Mouse (Mus musculus) left cerebral cortex, postnatal 14 days (tissue): ENCODE measurements around the gene Anks4b. TPM values are rescaled to one million over a fixed set of nuclear protein-coding genes. Genes with fewer than 3 reads are reported as not detected.

Source experiments
- DNase-seq, 2 experiments: peaks; one replicate each; pipeline ENCODE4 v3.0.0; 2021 to 2022; ENCODE audit warnings: low spot score in 2 of 2, mixed read lengths in 1 of 2
- intact Hi-C: fragments of 180-260 bp; cut with DNase I; formaldehyde crosslinking; loops from one replicate; pipeline ENCODE4 v1.15.1; 2025
- total RNA-seq, 2 experiments: library from RNA; stranded (reverse); gene quantifications; 2 replicates each; pipeline ENCODE4 v1.2.3; 2021

The Anks4b gene
- total RNA-seq, 2 experiments from 2014 or later, result 0.30 to 0.48 TPM

DNA sequence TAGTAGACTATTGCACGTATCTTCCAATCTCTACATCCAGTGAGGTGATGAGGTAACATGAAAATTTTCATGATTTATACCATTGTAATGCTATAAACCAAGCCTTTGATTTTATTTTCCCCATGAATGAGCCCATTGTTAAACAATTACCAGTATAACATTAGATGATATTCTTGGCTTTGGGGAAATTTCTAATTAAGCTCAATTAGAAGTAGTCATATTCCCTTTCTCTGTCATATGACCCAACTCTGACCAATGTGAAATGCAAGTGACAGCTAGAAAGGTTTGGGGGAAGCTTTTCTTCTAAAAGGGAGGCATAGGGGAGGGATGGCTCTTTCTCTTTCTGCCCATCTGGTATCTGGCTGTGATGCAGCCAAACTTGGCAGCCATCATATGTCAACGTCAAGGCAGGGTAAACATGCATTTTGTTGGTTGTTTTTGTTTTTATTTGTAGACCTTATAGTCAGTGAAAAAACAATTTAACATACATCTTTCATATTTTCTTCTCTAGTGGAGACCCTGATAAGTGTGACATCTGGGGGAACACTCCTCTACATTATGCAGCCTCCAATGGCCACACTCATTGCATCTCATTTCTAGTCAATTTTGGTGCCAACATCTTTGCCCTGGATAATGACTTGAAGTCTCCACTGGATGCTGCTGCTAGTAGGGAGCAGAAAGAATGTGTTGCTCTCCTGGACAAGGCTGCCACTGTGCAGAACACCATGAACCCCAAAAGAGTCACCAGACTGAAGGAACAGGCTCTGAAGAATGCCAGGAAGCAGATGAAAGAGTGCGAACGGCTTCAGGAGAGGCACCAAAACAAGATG, 8.0 kb downstream of the Anks4b start:
- intact Hi-C loops, result no loop called here

DNA sequence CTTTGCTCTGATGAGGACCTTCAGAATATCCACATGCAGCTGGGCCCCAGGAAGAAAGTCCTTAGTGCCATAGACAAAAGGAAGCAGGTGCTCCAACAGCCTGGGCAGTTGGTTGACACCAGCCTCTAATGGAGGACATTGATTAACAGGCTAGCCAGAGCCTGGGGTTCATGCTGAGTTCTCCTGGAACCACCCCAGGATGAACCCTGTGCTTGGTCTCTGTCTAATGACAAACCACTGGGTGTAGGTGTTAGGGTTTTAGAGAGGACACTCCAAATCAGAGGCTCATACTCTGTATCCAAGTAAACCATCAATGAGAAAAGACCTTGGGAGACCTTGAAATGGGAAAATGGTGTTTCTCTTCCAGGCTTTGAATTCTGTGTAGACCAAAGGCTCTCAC, 9.2 kb downstream of the Anks4b start:
- intact Hi-C loops, result no loop called here
- DNase-seq, result no peak

More for the DNA sequence above, 8.0 kb downstream of the Anks4b start:
- no peak for DNase-seq

GRCm38 (mm10) chr7:120188946-120189345, 15.3 kb downstream of the Anks4b start:
- no peak for DNase-seq
- intact Hi-C loops, result no loop called here

DNA sequence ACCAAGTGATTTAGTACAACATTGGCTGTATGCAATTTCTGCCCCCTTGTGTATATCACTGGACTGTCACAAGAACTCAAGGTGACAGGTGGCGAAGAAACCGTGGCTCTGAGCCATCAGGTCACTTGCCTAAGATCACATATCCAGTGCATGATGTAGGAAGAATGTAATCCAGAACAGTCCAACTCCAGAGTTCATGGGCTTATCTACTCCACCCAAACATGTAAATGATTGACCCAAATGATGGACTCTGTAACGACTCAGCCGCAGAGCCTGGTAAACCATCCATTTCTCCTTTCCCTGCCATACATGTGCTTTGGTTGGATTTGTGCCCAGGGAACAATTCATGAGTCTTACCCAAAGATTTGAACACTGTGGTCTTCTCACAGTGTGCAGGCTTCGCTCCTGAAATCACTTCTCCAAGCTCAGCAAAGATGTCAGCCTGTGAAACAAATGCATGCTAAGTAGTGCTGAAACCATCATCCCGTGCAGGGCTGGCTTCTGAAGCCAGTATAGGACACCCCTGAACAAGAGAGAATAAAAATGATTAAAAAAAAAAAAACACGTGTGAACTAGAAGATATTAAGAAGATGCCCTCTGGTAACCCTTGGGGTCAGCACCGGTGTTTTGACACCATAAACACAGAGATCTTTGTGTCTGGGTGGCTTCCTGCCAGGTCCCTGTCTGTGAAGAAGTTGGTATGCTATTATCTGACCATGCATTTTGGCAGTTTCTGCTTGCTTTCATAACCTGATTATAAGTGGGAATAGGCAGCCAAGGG, 15.9 kb downstream of the Anks4b start:
- intact Hi-C loops, result no loop called here
- no peak for DNase-seq

GRCm38 (mm10) chr7:120190150-120190665, 16.6 kb downstream of the Anks4b start:
- no peak for DNase-seq

GRCm38 (mm10) chr7:120192207-120192606, 18.5 kb downstream of the Anks4b start:
- intact Hi-C loops, result no loop called here
- DNase-seq, result no peak

More at GRCm38 (mm10) chr7:120190150-120190665, 16.6 kb downstream of the Anks4b start:
- intact Hi-C loops, result no loop called here

DNA sequence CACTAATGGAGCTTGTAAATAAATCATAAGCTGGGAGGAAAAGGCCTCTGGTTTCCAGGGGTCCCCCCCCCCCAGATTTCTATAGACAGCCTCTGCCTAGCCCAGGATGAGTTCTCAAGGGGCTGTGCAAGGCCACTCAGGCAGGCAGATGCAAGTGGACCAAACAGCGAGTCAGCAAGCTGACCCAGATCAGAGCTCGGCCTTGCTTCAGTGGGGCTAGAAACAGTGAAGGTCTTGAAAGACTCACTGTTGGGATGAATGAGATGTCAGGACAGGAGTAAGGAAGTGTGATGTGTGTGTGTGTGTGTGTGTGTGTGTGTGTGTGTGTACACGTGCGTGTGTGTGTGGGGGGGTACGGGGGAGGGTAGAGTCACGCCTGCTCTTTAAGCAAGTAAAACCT, 19.2 kb downstream of the Anks4b start:
- no peak for DNase-seq
- intact Hi-C loops, result no loop called here

DNA sequence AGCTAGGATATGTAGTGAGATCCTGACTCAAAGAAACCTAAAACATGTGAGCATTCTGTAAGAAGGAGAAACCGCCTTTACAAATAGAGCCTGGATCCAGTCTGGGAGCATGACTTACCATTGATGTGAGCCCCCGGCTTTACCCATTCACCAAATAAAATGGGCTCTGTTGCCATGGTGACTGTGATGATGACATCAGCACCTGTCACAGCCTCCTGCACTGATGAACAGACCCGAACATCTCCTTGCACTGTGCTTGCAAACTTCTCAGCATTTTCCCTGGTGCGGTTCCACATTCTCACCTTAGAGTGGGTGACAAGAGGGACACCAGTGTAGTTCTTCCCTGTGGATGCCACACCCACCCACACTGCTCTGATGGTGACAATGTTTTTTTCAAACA, 21.5 kb downstream of the Anks4b start:
- intact Hi-C loops, result no loop called here
- no peak for DNase-seq

GRCm38 (mm10) chr7:120201231-120201744, 27.6 kb downstream of the Anks4b start:
- intact Hi-C loops, result loop anchor here (5.0 to 10.0 kb wide), 3 partner anchors 106 to 354 kb away; partner anchors contain the start of genes Abca15 and Dnah3
- no peak for DNase-seq

DNA sequence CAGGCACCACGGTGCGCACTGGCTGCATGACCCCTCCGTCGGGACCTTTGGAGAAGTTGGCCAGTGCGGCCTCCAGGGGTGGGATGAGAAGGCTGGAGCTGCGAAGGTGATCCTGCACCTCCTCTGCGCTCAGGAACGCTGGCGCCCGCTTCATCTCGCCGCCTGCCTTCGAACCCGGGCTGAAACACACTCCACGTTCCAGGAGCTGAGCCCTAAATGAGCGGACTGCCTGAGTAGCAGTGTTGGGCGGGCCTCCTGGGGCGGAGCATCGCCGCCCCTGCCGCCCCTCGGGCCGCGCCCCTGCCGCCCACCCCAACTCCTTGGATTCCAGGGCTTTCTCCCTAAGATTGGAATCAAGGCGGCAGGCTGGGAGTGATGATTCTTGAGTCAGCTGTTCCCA, 28.1 kb downstream of the Anks4b start, which contains the start of gene Crym:
Gene Crym, minus strand, starts transcription at position 341 of the 400 bp plus-strand sequence.
- peak in 1 of 2 experiments; percentile 37 for DNase-seq
- intact Hi-C loops, result loop anchor here (5.0 to 10.0 kb wide), 3 partner anchors 107 to 354 kb away; partner anchors contain the start of genes Abca15 and Dnah3

- DNase-seq, result peak; percentile 90
- intact Hi-C loops, result loop anchor here (1.0 to 10.0 kb wide), 4 partner anchors 79 to 356 kb away; partner anchors contain the start of genes Abca15 and Dnah3
Observed at GRCm38 (mm10) chr7:120203789-120204188, 30.1 kb downstream of the Anks4b start, which contains the start of gene Abca14. Abca14 (plus strand) TSS chr7:120203961.

- intact Hi-C loops, result loop anchor here (10.0 kb wide), 2 partner anchors 111 to 119 kb away; partner anchors contain the start of genes Abca15 and Dnah3
Observed at GRCm38 (mm10) chr7:120205989-120206388, 32.3 kb downstream of the Anks4b start.

DNA sequence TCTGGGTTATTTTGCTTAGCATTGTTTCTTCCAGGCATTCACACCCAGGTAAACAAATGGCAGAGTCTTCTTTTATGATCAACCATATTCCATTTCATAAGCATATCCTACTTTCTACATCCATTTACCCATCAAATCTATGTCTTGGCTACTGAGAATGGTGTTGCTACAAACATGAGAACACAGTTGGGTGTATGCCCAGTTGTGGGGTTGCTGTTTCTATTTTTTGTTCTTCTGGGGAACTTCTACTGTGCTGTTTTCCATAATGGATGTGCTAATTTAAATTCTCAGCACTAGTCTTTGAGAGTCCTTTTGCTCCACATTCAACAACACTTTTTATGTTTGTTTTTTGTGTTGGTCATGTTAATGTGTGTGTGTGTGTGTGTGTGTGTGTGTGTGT, 54.9 kb downstream of the Anks4b start:
- peak; percentile 56 to 77 for DNase-seq
- intact Hi-C loops, result no loop called here

More at GRCm38 (mm10) chr7:120205989-120206388, 32.3 kb downstream of the Anks4b start:
- no peak for DNase-seq

Other genes starting within 250 kb of the Anks4b start
- gene Dnah3, start 78.6 kb upstream of the Anks4b start, total RNA-seq, result under 1 TPM; 0.04 to 0.26 TPM
- gene Tmem159, start 71.5 kb upstream of the Anks4b start, total RNA-seq, result 10 to 100 TPM in 1 of 2 experiments, 1 to 10 TPM in 1; 9.8 to 13.1 TPM
- under 1 TPM; 0.15 to 0.53 TPM for gene Zp2, start 28.6 kb upstream of the Anks4b start, total RNA-seq
- gene Crym, start 28.3 kb downstream of the Anks4b start, total RNA-seq, result 100 to 1,000 TPM; 101 to 163 TPM
- under 1 TPM in 1 of 2 experiments, not detected in 1; 0.13 TPM for gene Abca14, start 30.1 kb downstream of the Anks4b start, total RNA-seq
- gene Abca15, start 154.8 kb downstream of the Anks4b start, total RNA-seq, result under 1 TPM in 1 of 2 experiments, not detected in 1; 0.13 TPM
- not detected for gene Abca16, start 235.8 kb downstream of the Anks4b start, total RNA-seq